Mouse (Mus musculus) gastrocnemius, postnatal 4 days (tissue): Measurements from ENCODE around the gene Cnfn. TPM values are rescaled to one million over a fixed set of nuclear protein-coding genes. Genes with fewer than 3 reads are reported as not detected.
A peak's percentile ranks its signal among the peaks of the same experiment; 100 is the strongest.
"Not testable (repeated sequence)": the region's sequence is repeated elsewhere in the genome, so short reads cannot be mapped to it uniquely, and the experiment has no call there.

Experiments used
- DNase-seq, 2 experiments: peaks; one replicate each; pipeline ENCODE4 v3.0.0; 2021 to 2022; ENCODE audit warnings: low spot score in 2 of 2, mixed read lengths in 2 of 2
- long read RNA-seq, 2 experiments: library from polyadenylated mRNA; stranded (forward); transcript quantifications; one replicate each; pipeline ENCODE4 v2.0.0; 2021
- total RNA-seq, 2 experiments: library from RNA; stranded (reverse); gene quantifications; 2 replicates each; pipeline ENCODE4 v1.2.3; 2021

Cnfn gene
- not detected for total RNA-seq
- long read RNA-seq, experiment 1, partial matches to known transcripts = 1 of 4 reads
- long read RNA-seq, experiment 1, other reads (novel, unspliced or antisense) = 0 of 4 reads
- long read RNA-seq, experiment 2 = 0 reads

- no peak for DNase-seq
Observed at GRCm38 (mm10) chr7:25369058-25369749, at the start of gene Cnfn. Gene Cnfn (minus strand): TSS chr7:25369724.

GRCm38 (mm10) chr7:25417597-25417996 lies 48.1 kb upstream of the Cnfn start:
- DNase-seq = no peak

- no peak for DNase-seq
Observed at GRCm38 (mm10) chr7:25412833-25413441, 43.4 kb upstream of the Cnfn start, which contains the start of gene Cxcl17. Gene Cxcl17 (minus strand): TSS chr7:25412886.

GRCm38 (mm10) chr7:25411861-25412260 lies 42.3 kb upstream of the Cnfn start:
- DNase-seq = no peak

- no peak for DNase-seq
Observed at GRCm38 (mm10) chr7:25410969-25411615, 41.6 kb upstream of the Cnfn start.

- no peak for DNase-seq
Observed at GRCm38 (mm10) chr7:25409114-25409760, 39.7 kb upstream of the Cnfn start.

GRCm38 (mm10) chr7:25406468-25406867 lies 36.9 kb upstream of the Cnfn start:
- DNase-seq = no peak

GRCm38 (mm10) chr7:25402671-25403101 lies 33.2 kb upstream of the Cnfn start:
- no peak for DNase-seq

GRCm38 (mm10) chr7:25401986-25402385 lies 32.5 kb upstream of the Cnfn start:
- DNase-seq = no peak

GRCm38 (mm10) chr7:25401551-25401950 lies 32.0 kb upstream of the Cnfn start:
- DNase-seq = no peak

- not testable (repeated sequence) for DNase-seq
Observed at GRCm38 (mm10) chr7:25399028-25399427, 29.5 kb upstream of the Cnfn start.

- no peak for DNase-seq
Observed at GRCm38 (mm10) chr7:25398610-25399009, 29.1 kb upstream of the Cnfn start, which contains the start of gene Lipe. Gene Lipe (minus strand): TSS chr7:25398710.

GRCm38 (mm10) chr7:25396621-25397020 lies 27.1 kb upstream of the Cnfn start:
- DNase-seq = no peak

GRCm38 (mm10) chr7:25395558-25396521 lies 26.3 kb upstream of the Cnfn start:
- peak; percentile 94 to 98 for DNase-seq

GRCm38 (mm10) chr7:25395186-25395557 lies 25.6 kb upstream of the Cnfn start:
- no peak for DNase-seq

- no peak for DNase-seq
Observed at GRCm38 (mm10) chr7:25394754-25395153, 25.2 kb upstream of the Cnfn start.

- DNase-seq = no peak
Observed at GRCm38 (mm10) chr7:25393451-25394210, 24.1 kb upstream of the Cnfn start.

- no peak for DNase-seq
Observed at GRCm38 (mm10) chr7:25392851-25393250, 23.3 kb upstream of the Cnfn start.

GRCm38 (mm10) chr7:25391856-25392453 lies 22.4 kb upstream of the Cnfn start:
- no peak for DNase-seq
